Mouse (Mus musculus) midbrain, postnatal 0 days (tissue): ENCODE measurements around the gene Acoxl. TPM values are rescaled to one million over a fixed set of nuclear protein-coding genes. Genes with fewer than 3 reads are reported as not detected.
A peak's percentile ranks its signal among the peaks of the same experiment; 100 is the strongest.

Experiments used
- ATAC-seq: fragments of 200-750 bp; cut with Nextera tagmentation; 2 replicates; pipeline ENCODE4 v1.8.0; 2017; ENCODE audit warnings: moderate number of reproducible peaks, mild to moderate bottlenecking, moderate TSS enrichment, moderate library complexity; ENCODE audit not compliant: low FRiP score
- DNase-seq: peaks from one replicate; pipeline ENCODE4 v3.0.0-alpha.2; 2015; ENCODE audit warnings: low spot score
- H3K27ac ChIP-seq: fragments of 300-500 bp; sonication (generic); 2 replicates; pipeline ENCODE4 v1.5.1; 2014; ENCODE audit warnings: low read depth, mild to moderate bottlenecking, low read length, mixed read lengths
- H3K27me3 ChIP-seq: fragments of 300-500 bp; sonication (generic); 2 replicates; pipeline ENCODE4 v1.6.1; 2014; ENCODE audit warnings: low read length, control low read depth, mixed read lengths; ENCODE audit not compliant: insufficient read depth
- H3K36me3 ChIP-seq: fragments of 300-500 bp; sonication (generic); 2 replicates; pipeline ENCODE4 v1.6.1; 2014; ENCODE audit warnings: low read length, control low read depth, mixed read lengths; ENCODE audit not compliant: insufficient read depth
- H3K4me1 ChIP-seq: fragments of 300-500 bp; sonication (generic); 2 replicates; pipeline ENCODE4 v1.6.1; 2014; ENCODE audit warnings: mild to moderate bottlenecking, control low read depth, antibody characterized with exemption, low read length, mixed read lengths; ENCODE audit not compliant: insufficient read depth
- H3K4me2 ChIP-seq: fragments of 300-500 bp; sonication (generic); 2 replicates; pipeline ENCODE4 v1.6.1; 2014; ENCODE audit warnings: low read depth, mild to moderate bottlenecking, low read length, mixed read lengths; ENCODE audit not compliant: poor library complexity, severe bottlenecking
- H3K4me3 ChIP-seq: fragments of 300-500 bp; sonication (generic); 2 replicates; pipeline ENCODE4 v1.5.1; 2014; ENCODE audit warnings: low read depth, mild to moderate bottlenecking, low read length, moderate library complexity
- H3K9ac ChIP-seq: fragments of 300-500 bp; sonication (generic); replicated peaks from 2 replicates; pipeline ENCODE4 v1.6.1; 2014; ENCODE audit warnings: mild to moderate bottlenecking, low read length, moderate library complexity, mixed read lengths; ENCODE audit not compliant: poor library complexity, severe bottlenecking
- H3K9me3 ChIP-seq: fragments of 300-500 bp; sonication (generic); 2 replicates; pipeline ENCODE4 v1.6.1; 2016; ENCODE audit warnings: low read length, control low read depth
- CTCF ChIP-seq: IDR thresholded peaks from 2 replicates; pipeline ENCODE4 v1.5.1; 2016; ENCODE audit warnings: antibody characterized with exemption, mild to moderate bottlenecking
- WGBS: fragments of 180-500 bp; shearing (Covaris S2); extraction: QIAGEN DNeasy Blood & Tissue Kit; methylation state at CpG from one replicate; pipeline ENCODE4 v1.1.7; 2014; 5-methylcytosine and 5-hydroxymethylcytosine counted together
- polyA plus RNA-seq: library from polyadenylated mRNA; unstranded; fragments of >200 nt; fragmentation: Nextera tagmentation; extraction: Ambion mirVana; gene quantifications from 2 replicates; pipeline ENCODE4 v1.2.1, GENCODE M21; 2015
- total RNA-seq: library from RNA; depleted of rRNA; stranded (reverse); fragments of >200 nt; gene quantifications from 2 replicates; pipeline ENCODE4 v1.2.3, GENCODE M21; 2014

The Acoxl gene
- total and polyA plus RNA-seq, 2 experiments from 2014 or later: 0.05 to 0.12 TPM

DNA sequence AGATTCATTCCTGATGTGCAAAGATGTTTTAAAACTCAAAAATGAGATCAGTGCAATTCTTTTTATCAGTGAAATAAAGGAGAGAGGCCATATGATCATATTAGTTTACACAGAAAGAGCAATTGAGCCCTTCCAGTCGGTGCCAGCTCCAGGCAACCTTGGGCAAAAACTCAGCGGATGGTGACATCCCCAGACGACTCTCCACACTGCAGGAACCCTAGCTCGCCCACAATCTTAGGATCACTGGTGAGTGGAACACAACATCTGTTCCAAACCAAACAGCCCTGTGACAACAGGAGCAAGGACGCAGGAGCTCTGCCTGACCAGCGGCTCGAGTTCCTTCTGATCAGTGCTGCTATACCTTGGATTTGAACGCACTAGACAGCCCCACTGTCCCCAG lies 176.9 kb downstream of the Acoxl start:
- Histone ChIP-seq H3K4me1 (no peaks in the 10 kb centered on the region), H3K4me2 (no peak overlapping the region), H3K9ac (no peak overlapping the region), H3K27me3 (no peaks in the 10 kb centered on the region), H3K9me3 (no peaks in the 10 kb centered on the region), H3K4me3 (no peak overlapping the region), H3K27ac (no peak overlapping the region), H3K36me3 (no peaks in the 10 kb centered on the region)
- no peak for DNase-seq
- 88% methylated on average over 8 of the region's 8 CpGs for WGBS
- ATAC-seq: no peak
- no peak for TF ChIP-seq CTCF

DNA sequence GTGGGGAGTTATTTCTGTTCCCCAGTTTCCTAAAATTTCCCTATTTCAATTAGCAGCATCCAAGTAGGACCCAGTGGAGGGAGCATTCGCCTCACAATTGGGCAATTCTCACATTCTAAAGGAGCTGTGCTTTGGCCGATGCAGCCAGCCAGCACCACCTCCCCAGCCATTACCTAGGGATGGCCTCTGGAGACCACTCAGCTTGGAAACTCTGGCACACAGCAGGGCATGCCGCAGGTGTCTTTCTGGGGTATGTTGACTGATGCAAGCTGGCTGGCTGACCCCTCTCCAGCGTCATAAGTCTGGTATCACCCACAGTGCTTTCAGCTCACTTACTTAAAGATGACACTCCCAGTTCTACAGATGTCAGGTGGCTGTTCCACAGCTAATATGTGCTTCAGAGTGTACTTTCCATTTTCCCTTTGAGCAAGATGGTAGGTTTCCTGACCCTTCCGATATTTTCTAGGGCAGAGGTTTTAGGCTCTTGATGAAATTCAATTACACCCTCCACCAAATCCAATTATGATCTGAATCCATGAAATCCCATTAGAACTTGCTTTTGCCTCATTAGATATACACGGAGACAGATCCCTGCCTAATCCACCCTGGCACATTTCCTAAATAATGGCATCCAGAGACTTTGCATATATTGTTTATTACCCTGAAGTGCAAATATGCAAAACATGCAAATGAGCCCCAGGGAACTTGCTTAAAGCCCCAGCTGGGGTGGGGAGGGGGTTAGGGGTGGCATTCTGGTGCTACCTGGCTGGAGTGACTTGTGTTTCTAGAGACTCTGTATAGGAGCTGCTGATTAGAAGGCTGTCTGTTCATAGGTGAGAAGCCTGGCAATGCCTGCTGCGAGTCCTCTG lies 181.6 kb downstream of the Acoxl start:
- Histone ChIP-seq H3K4me2 (no peak overlapping the region), H3K27me3 (no peaks in the 10 kb centered on the region), H3K9ac (no peak overlapping the region), H3K9me3 (no peaks in the 10 kb centered on the region), H3K4me3 (no peak overlapping the region), H3K36me3 (no peaks in the 10 kb centered on the region), H3K4me1 (no peaks in the 10 kb centered on the region), H3K27ac (no peak overlapping the region)
- ATAC-seq (no peak; the same call in 1 of the 2 replicates), DNase-seq (peak; percentile 64)
- TF ChIP-seq CTCF: no peak
- WGBS: 23% methylated on average over 7 of the region's 7 CpGs

DNA sequence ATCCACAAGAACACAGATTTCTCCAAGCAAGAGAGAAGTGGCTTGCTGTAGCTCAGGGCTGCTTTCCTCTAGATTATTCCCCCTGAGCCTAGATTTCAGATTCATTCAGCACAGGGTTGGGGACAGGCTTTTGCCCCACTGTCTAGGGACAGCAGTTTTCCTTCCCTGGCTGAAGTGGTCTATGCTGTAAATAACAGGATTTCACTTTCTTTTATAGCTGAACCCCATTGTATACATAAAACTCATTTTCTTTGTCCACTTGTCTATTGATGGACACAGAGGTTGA lies 182.2 kb downstream of the Acoxl start:
- ATAC-seq: no peak
- Histone ChIP-seq H3K4me3 (no peak overlapping the region), H3K36me3 (no peaks in the 10 kb centered on the region), H3K4me2 (no peak overlapping the region), H3K9ac (no peak overlapping the region), H3K4me1 (no peaks in the 10 kb centered on the region), H3K9me3 (no peaks in the 10 kb centered on the region), H3K27me3 (no peaks in the 10 kb centered on the region), H3K27ac (no peak overlapping the region)
- TF ChIP-seq CTCF: no peak
- no peak for DNase-seq

DNA sequence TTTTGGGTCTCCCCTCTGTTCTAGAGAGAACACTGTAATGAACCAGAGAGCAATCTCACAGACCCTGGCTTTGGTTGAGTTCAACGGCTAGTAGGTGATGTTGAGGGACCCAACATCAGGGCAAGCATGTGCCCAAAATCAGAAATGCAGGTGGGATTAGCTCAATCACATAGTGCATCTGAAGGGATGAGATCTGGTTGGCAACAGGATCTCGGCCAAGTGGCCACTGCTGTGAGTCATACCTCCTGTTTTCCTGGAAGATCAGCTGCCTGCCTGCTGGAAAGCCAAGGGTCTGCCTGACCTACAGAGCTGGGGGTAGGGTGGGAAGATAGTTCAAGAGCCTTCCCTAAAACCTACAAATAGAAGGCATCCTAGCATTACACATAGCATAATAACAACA lies 185.2 kb downstream of the Acoxl start:
- Histone ChIP-seq H3K9ac (no peak overlapping the region), H3K27me3 (no peaks in the 10 kb centered on the region), H3K4me2 (no peak overlapping the region), H3K9me3 (no peaks in the 10 kb centered on the region), H3K4me1 (no peaks in the 10 kb centered on the region), H3K36me3 (no peaks in the 10 kb centered on the region), H3K4me3 (no peak overlapping the region), H3K27ac (no peak overlapping the region)
- TF ChIP-seq CTCF: no peak
- ATAC-seq (no peak), DNase-seq (no peak)
- 91% methylated on average over 2 of the region's 2 CpGs for WGBS

DNA sequence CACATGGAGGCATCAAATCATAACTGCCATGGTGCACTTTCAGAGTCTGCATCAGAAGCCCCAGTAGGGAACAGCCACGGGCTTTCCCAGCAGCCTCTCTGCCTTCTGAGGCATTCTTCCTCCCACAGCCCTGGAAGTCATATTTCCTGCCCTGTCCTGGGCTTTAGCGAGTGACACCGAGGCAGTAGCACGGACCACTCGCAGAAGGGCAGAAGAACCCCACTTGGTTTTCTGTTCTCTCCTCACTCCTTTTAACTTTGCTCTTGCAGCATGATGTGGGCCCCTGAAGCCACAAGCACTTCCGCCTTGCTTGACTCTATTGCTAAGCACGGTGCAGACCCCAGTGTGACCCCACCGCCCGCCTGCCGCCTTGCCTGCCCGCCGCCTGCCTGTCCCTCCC lies 189.0 kb downstream of the Acoxl start:
- Histone ChIP-seq H3K4me2 (no peak overlapping the region), H3K9ac (no peak overlapping the region), H3K27me3 (no peaks in the 10 kb centered on the region), H3K4me1 (no peaks in the 10 kb centered on the region), H3K9me3 (no peaks in the 10 kb centered on the region), H3K27ac (no peak overlapping the region), H3K4me3 (no peak overlapping the region), H3K36me3 (no peaks in the 10 kb centered on the region)
- ATAC-seq (no peak), DNase-seq (no peak)
- no peak for TF ChIP-seq CTCF
- 84% methylated on average over 12 of the region's 12 CpGs for WGBS

DNA sequence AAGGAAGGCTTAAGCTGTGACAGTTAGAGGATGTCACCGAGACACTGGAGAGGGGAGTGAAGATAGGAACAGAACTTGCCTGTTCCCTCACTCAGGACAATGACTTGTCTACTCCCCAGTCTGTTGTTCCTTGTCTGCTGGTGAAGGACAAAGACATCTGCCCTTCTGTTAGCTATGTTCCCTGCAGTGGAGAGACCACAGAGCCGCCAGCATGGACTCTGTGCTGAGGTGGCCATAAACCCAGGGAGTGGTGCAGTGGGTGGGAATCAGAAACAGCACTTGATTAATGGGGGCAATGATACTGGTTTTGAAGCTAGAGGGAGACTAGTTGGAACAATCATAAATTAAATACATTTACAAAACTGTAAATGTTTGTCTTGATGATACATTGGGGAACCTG lies 191.3 kb downstream of the Acoxl start:
- WGBS: 72% methylated on average over 2 of the region's 2 CpGs
- no peaks in the 10 kb centered on the region for H3K9me3 ChIP-seq
- no peaks in the 10 kb centered on the region for H3K36me3 ChIP-seq
- H3K27me3 ChIP-seq: no peaks in the 10 kb centered on the region
- H3K4me1 ChIP-seq: no peaks in the 10 kb centered on the region
- no peak for ATAC-seq
- H3K27ac ChIP-seq: no peak overlapping the region
- TF ChIP-seq CTCF: no peak
- H3K9ac ChIP-seq: no peak overlapping the region
- DNase-seq: no peak
- H3K4me2 ChIP-seq: no peak overlapping the region
- no peak overlapping the region for H3K4me3 ChIP-seq
